Comparison of ENCODE assay signal across 21 mouse cellular contexts in the genomic region with DNA sequence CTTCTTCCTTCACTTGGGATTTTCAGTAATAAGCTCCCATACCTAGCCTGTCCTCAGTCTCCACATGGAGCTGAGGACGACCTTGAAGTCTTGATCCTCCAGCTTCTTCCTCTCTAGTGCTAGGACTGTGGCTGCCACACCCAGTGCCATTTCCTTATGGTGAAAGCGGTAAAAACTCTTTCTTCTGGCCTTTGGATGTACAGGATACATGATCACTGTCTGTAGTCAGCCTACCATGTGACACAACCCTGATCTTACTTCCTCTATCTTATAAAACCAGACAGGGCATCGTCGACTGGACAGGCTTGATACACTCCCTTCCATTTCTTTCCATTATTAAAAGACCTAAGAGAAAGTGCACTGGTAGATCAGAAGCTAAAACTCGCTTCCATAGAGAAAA.
DNase-seq lines count a peak whose midpoint lies in the region; ATAC-seq lines count a peak whose summit lies in the region.
"Had no signal": no experiment of that assay in that cellular context is flagged by ENCODE, and none has a peak within 500 bp of the region (broad histone marks: within the 10 kb centered on the region; RNA-seq: fewer than 3 reads in every experiment).

No protein-coding gene starts in this region.

- H3K4me1 ChIP-seq in liver, embryonic 11.5 days (replicated peaks; ENCODE audit: control insufficient read depth, insufficient read depth, low read length), result no peaks in the 10 kb centered on the region; the same call in 1 of the 2 replicates
- H3K4me1 ChIP-seq in intestine, embryonic 16.5 days (ENCODE audit: control insufficient read depth, insufficient read depth, low read length), result 0 out of 2 replicates have a peak, but pooled peaks cover 2% of the 10 kb centered on the region

- no peaks in the 10 kb centered on the region for H3K9me3 ChIP-seq in liver, embryonic 11.5 days (ENCODE audit: control insufficient read depth, low read length)
- H3K9me3 ChIP-seq in intestine, embryonic 16.5 days (ENCODE audit: control insufficient read depth, low read length), result no peaks in the 10 kb centered on the region
- H3K9me3 ChIP-seq: embryonic facial prominence, embryonic 15.5 days; forebrain, embryonic 15.5 days; hindbrain, embryonic 12.5 days had no signal

- 38% methylated on average over 5 of the region's 5 CpGs for WGBS in liver, embryonic 11.5 days
- 59% methylated on average over 5 of the region's 5 CpGs for WGBS in intestine, embryonic 16.5 days

- peak; percentile 65 for ATAC-seq in liver, embryonic 11.5 days (replicated peaks; ENCODE audit: low FRiP score)
- ATAC-seq in intestine, embryonic 16.5 days, result peak; percentile 75
- ATAC-seq: forebrain, embryonic 15.5 days; hindbrain, embryonic 16.5 days; inflammation-experienced regulatory T-cells, adult 6 months; Patski had no signal

- H3K4me2 ChIP-seq in liver, embryonic 11.5 days, result no peak overlapping the region
- no peak overlapping the region for H3K4me2 ChIP-seq in intestine, embryonic 16.5 days (ENCODE audit: low read depth, low read length)
- H3K4me2 ChIP-seq: embryonic facial prominence, embryonic 15.5 days; forebrain, embryonic 15.5 days; hindbrain, embryonic 12.5 days had no signal

- H3K36me3 ChIP-seq in liver, embryonic 11.5 days (ENCODE audit: control insufficient read depth, insufficient read depth, low read length), result no peaks in the 10 kb centered on the region
- H3K36me3 ChIP-seq in intestine, embryonic 16.5 days (ENCODE audit: control insufficient read depth, insufficient read depth, low read length), result no peaks in the 10 kb centered on the region
- H3K36me3 ChIP-seq: embryonic facial prominence, embryonic 15.5 days; forebrain, embryonic 15.5 days; hindbrain, embryonic 12.5 days had no signal

- intact Hi-C loops in left cerebral cortex, postnatal 14 days (cut with DNase I), result no loop called here

- no peak overlapping the region for H3K9ac ChIP-seq in liver, embryonic 11.5 days (ENCODE audit: low read depth, low read length)
- no peak overlapping the region for H3K9ac ChIP-seq in intestine, embryonic 16.5 days (ENCODE audit: low read depth, low read length)
- H3K9ac ChIP-seq: embryonic facial prominence, embryonic 15.5 days; forebrain, embryonic 15.5 days; hindbrain, embryonic 12.5 days had no signal

- DNase-seq in liver, embryonic 11.5 days (ENCODE audit: low spot score), result no peak
- DNase-seq in liver, result no peak
- DNase-seq in R1 (ENCODE audit: low read depth, low spot score), result peak; percentile 45
- DNase-seq in left cerebral cortex, postnatal 14 days (ENCODE audit: low spot score in 2 of 2), result no peak
- no peak for DNase-seq in layer of hippocampus, adult 8-10 months (ENCODE audit: low spot score in 2 of 2)
- DNase-seq: adrenal gland, adult 8-10 months; adrenal gland, postnatal 36 days; cerebellum, adult 8-10 months; cerebellum, postnatal 14 days; embryo, embryonic 11 days; heart, adult 2 months; heart, postnatal 10 days; heart, postnatal 4 days had no signal

- no peak overlapping the region for H3K4me3 ChIP-seq in liver, embryonic 11.5 days (ENCODE audit: low read depth, low read length)
- no peak overlapping the region for H3K4me3 ChIP-seq in intestine, embryonic 16.5 days (ENCODE audit: low read length)
- H3K4me3 ChIP-seq: embryonic facial prominence, embryonic 15.5 days; erythroblast, embryonic 14.5 days; forebrain, embryonic 15.5 days; heart, adult 2 months; hindbrain, embryonic 12.5 days had no signal

- H3K27ac ChIP-seq in liver, embryonic 11.5 days (ENCODE audit: low read depth, low read length), result no peak overlapping the region
- H3K27ac ChIP-seq in intestine, embryonic 16.5 days (ENCODE audit: low read length), result no peak overlapping the region
- H3K27ac ChIP-seq: embryonic facial prominence, embryonic 15.5 days; forebrain, embryonic 15.5 days; heart, adult 2 months; hindbrain, embryonic 12.5 days had no signal

- no peaks in the 10 kb centered on the region for H3K27me3 ChIP-seq in liver, embryonic 11.5 days (replicated peaks; ENCODE audit: control insufficient read depth, insufficient read depth, low read length)
- no peaks in the 10 kb centered on the region for H3K27me3 ChIP-seq in intestine, embryonic 16.5 days (replicated peaks; ENCODE audit: control insufficient read depth, insufficient read depth, low read length)
- H3K27me3 ChIP-seq: embryonic facial prominence, embryonic 15.5 days; forebrain, embryonic 15.5 days; hindbrain, embryonic 12.5 days; Patski had no signal
